ENCODE assay signal across 7 mouse cellular contexts in genomic region chr8:83973161-83974031, GRCm38 (mm10). TPM values are rescaled to one million over a fixed set of nuclear protein-coding genes. Genes with fewer than 3 reads are reported as not detected.
DNase-seq lines count a peak whose midpoint lies in the region; ATAC-seq and TF ChIP-seq lines count a peak whose summit lies in the region.

No protein-coding gene starts in this region.

- H3K4me2 ChIP-seq in lung, embryonic 14.5 days: peak overlapping the region; percentile 88
- H3K4me2 ChIP-seq in kidney, postnatal 0 days (ENCODE audit: low read length): peak overlapping the region; percentile 94
- H3K4me2 ChIP-seq in midbrain, embryonic 16.5 days (ENCODE audit: low read length): peak overlapping the region; percentile 86

- H3K36me3 ChIP-seq in lung, embryonic 14.5 days (ENCODE audit: insufficient read depth): peaks cover 20% of the 10 kb centered on the region
- no peaks in the 10 kb centered on the region for H3K36me3 ChIP-seq in kidney, postnatal 0 days (ENCODE audit: insufficient read depth, low read length)
- H3K36me3 ChIP-seq in midbrain, embryonic 16.5 days (ENCODE audit: control insufficient read depth, insufficient read depth, low read length): no peaks in the 10 kb centered on the region

- H3K27me3 ChIP-seq in lung, embryonic 14.5 days (ENCODE audit: insufficient read depth, low read length): no peaks in the 10 kb centered on the region
- no peaks in the 10 kb centered on the region for H3K27me3 ChIP-seq in kidney, postnatal 0 days (ENCODE audit: insufficient read depth, low read length)
- no peaks in the 10 kb centered on the region for H3K27me3 ChIP-seq in midbrain, embryonic 16.5 days (ENCODE audit: control insufficient read depth, insufficient read depth, low read depth, low read length)

- 2% methylated on average over 35 of the region's 37 CpGs for WGBS in lung, embryonic 14.5 days
- 10% methylated on average over 37 of the region's 37 CpGs for WGBS in bone marrow, adult 2 months
- 3% methylated on average over 37 of the region's 37 CpGs for WGBS in kidney, postnatal 0 days
- WGBS in midbrain, embryonic 16.5 days: 2% methylated on average over 37 of the region's 37 CpGs

- peak overlapping the region; percentile 60; the same call in 1 of the 2 replicates for H3K27ac ChIP-seq in lung, embryonic 14.5 days (ENCODE audit: low read depth)
- H3K27ac ChIP-seq in bone marrow, adult 2 months (ENCODE audit: control insufficient read depth, insufficient read depth, low read depth, low read length, poor library complexity): peak overlapping the region; percentile 60; the same call in 1 of the 2 replicates
- no peak overlapping the region for H3K27ac ChIP-seq in embryonic fibroblast, embryonic 13.5 days (ENCODE audit: insufficient read depth, low read length)
- peak overlapping the region; percentile 43; the same call in 1 of the 2 replicates for H3K27ac ChIP-seq in kidney, postnatal 0 days
- H3K27ac ChIP-seq in midbrain, embryonic 16.5 days (ENCODE audit: low read length): peak overlapping the region; percentile 82

- peak overlapping the region; percentile 97 for H3K4me3 ChIP-seq in lung, embryonic 14.5 days (ENCODE audit: low read depth, low read length)
- H3K4me3 ChIP-seq in bone marrow, adult 2 months (replicated peaks; ENCODE audit: control insufficient read depth, low read depth, low read length): peak overlapping the region; percentile 68
- peak overlapping the region; percentile 79 for H3K4me3 ChIP-seq in embryonic fibroblast, embryonic 13.5 days (ENCODE audit: insufficient read depth, low read length)
- H3K4me3 ChIP-seq in kidney, postnatal 0 days (replicated peaks; ENCODE audit: low read depth, low read length): peak overlapping the region; percentile 79
- H3K4me3 ChIP-seq in midbrain, embryonic 16.5 days (ENCODE audit: low read depth, low read length): peak overlapping the region; percentile 92

- DNase-seq in lung, embryonic 14.5 days: no peak
- no peak for DNase-seq in lung, postnatal 25 days (ENCODE audit: low spot score)
- DNase-seq in kidney, postnatal 0 days (ENCODE audit: low spot score): peak; percentile 15

- peak overlapping the region; percentile 84 for H3K9ac ChIP-seq in lung, embryonic 14.5 days
- peak overlapping the region; percentile 67 for H3K9ac ChIP-seq in kidney, postnatal 0 days (ENCODE audit: low read depth, low read length)
- H3K9ac ChIP-seq in midbrain, embryonic 16.5 days (ENCODE audit: low read depth, low read length): peak overlapping the region; percentile 93

- no peak; the same call in 1 of the 2 replicates for ATAC-seq in lung, embryonic 14.5 days (ENCODE audit: insufficient read depth)
- no peak for ATAC-seq in kidney, postnatal 0 days (replicated peaks; ENCODE audit: low FRiP score, low read depth)
- peak; percentile 49 for ATAC-seq in midbrain, embryonic 16.5 days
- ATAC-seq in megakaryocyte progenitor cell, adult 5-6 weeks (replicated peaks; ENCODE audit: poor library complexity): no peak

- TF ChIP-seq POLR2A in bone marrow, adult 2 months (IDR thresholded peaks at IDR 0.05; ENCODE audit: borderline replicate concordance, control insufficient read depth, low read depth, low read length): no peak
- TF ChIP-seq POLR2A in embryonic fibroblast, embryonic 13.5 days (IDR thresholded peaks at IDR 0.05; ENCODE audit: low read depth, low read length): no peak; the same call in 1 of the 2 replicates

- no peak for TF ChIP-seq CTCF in lung, embryonic 14.5 days (IDR thresholded peaks at IDR 0.05; ENCODE audit: low read depth)
- no peak for TF ChIP-seq CTCF in bone marrow, adult 2 months (IDR thresholded peaks at IDR 0.05; ENCODE audit: control insufficient read depth, insufficient read depth, low read length)
- TF ChIP-seq CTCF in embryonic fibroblast, embryonic 13.5 days (IDR thresholded peaks at IDR 0.05; ENCODE audit: borderline replicate concordance, insufficient read depth, low read length): no peak
- TF ChIP-seq CTCF in kidney, postnatal 0 days (IDR thresholded peaks at IDR 0.05; ENCODE audit: low read depth): no peak

- H3K4me1 ChIP-seq in lung, embryonic 14.5 days (ENCODE audit: insufficient read depth): peaks cover 9% of the 10 kb centered on the region; the same call in 1 of the 2 replicates
- no peaks in the 10 kb centered on the region; the same call in none of the 2 replicates for H3K4me1 ChIP-seq in bone marrow, adult 2 months (ENCODE audit: control insufficient read depth, insufficient read depth, low read length)
- H3K4me1 ChIP-seq in embryonic fibroblast, embryonic 13.5 days (ENCODE audit: control insufficient read depth, insufficient read depth, low read length): peaks cover 11% of the 10 kb centered on the region
- peaks cover 14% of the 10 kb centered on the region for H3K4me1 ChIP-seq in kidney, postnatal 0 days (replicated peaks; ENCODE audit: insufficient read depth, low read length)
- H3K4me1 ChIP-seq in midbrain, embryonic 16.5 days (ENCODE audit: control insufficient read depth, insufficient read depth, low read length): peaks cover 36% of the 10 kb centered on the region

- no peaks in the 10 kb centered on the region for H3K9me3 ChIP-seq in lung, embryonic 14.5 days (ENCODE audit: low read depth, low read length)
- no peaks in the 10 kb centered on the region for H3K9me3 ChIP-seq in kidney, postnatal 0 days (replicated peaks; ENCODE audit: low read length)
- H3K9me3 ChIP-seq in midbrain, embryonic 16.5 days (replicated peaks; ENCODE audit: control insufficient read depth, low read length, poor library complexity, severe bottlenecking): no peaks in the 10 kb centered on the region

RNA-seq across cellular contexts. Expression of gene Prkaca, which starts 0.6 kb away (rescaled TPM):
- 121 and 136 TPM in 2 replicates for polyA plus RNA-seq in lung, embryonic 14.5 days (2014; fragmentation: Nextera tagmentation; extraction: Ambion mirVana)
- 14.8 and 18.2 TPM in 2 replicates for polyA plus RNA-seq in bone marrow, adult 2 months (2011; ENCODE audit: insufficient read depth, insufficient read length, low replicate concordance, missing spikeins)
- polyA plus RNA-seq in embryonic fibroblast, embryonic 13.5 days (2011; ENCODE audit: insufficient read length, low read depth, missing spikeins): 104 and 122 TPM in 2 replicates
- polyA plus RNA-seq in kidney, postnatal 0 days (2015; fragmentation: Nextera tagmentation; extraction: Ambion mirVana): 104 and 109 TPM in 2 replicates
- polyA plus RNA-seq in midbrain, embryonic 16.5 days (2015; fragmentation: Nextera tagmentation; extraction: Ambion mirVana): 225 and 231 TPM in 2 replicates
- 23.8 and 24.8 TPM in 2 replicates for total RNA-seq in megakaryocyte progenitor cell, adult 5-6 weeks (2015)
- 22.4 and 24.0 TPM in 2 replicates for total RNA-seq in megakaryocyte progenitor cell, adult 5-6 weeks (2017)

RNA-seq across cellular contexts. Expression of gene Asf1b, which starts 18.1 kb away (rescaled TPM):
- polyA plus RNA-seq in lung, embryonic 14.5 days (2014; fragmentation: Nextera tagmentation; extraction: Ambion mirVana): 87.4 and 88.9 TPM in 2 replicates
- 48.8 and 55.7 TPM in 2 replicates for polyA plus RNA-seq in bone marrow, adult 2 months (2011; ENCODE audit: insufficient read depth, insufficient read length, low replicate concordance, missing spikeins)
- 16.6 and 17.2 TPM in 2 replicates for polyA plus RNA-seq in embryonic fibroblast, embryonic 13.5 days (2011; ENCODE audit: insufficient read length, low read depth, missing spikeins)
- 23.0 and 27.8 TPM in 2 replicates for polyA plus RNA-seq in kidney, postnatal 0 days (2015; fragmentation: Nextera tagmentation; extraction: Ambion mirVana)
- polyA plus RNA-seq in midbrain, embryonic 16.5 days (2015; fragmentation: Nextera tagmentation; extraction: Ambion mirVana): 6.1 and 6.7 TPM in 2 replicates
- total RNA-seq in megakaryocyte progenitor cell, adult 5-6 weeks (2015): 40.3 and 51.0 TPM in 2 replicates
- total RNA-seq in megakaryocyte progenitor cell, adult 5-6 weeks (2017): 32.5 and 38.1 TPM in 2 replicates

RNA-seq across cellular contexts. Expression of gene Gm10644, which starts 18.4 kb away (rescaled TPM):
- polyA plus RNA-seq in lung, embryonic 14.5 days (2014; fragmentation: Nextera tagmentation; extraction: Ambion mirVana): 0.50 and 0.64 TPM in 2 replicates
- polyA plus RNA-seq in bone marrow, adult 2 months (2011; ENCODE audit: insufficient read depth, insufficient read length, low replicate concordance, missing spikeins): not detected in 2 replicates
- polyA plus RNA-seq in embryonic fibroblast, embryonic 13.5 days (2011; ENCODE audit: insufficient read length, low read depth, missing spikeins): not detected in 2 replicates
- 0.46 and 0.47 TPM in 2 replicates for polyA plus RNA-seq in kidney, postnatal 0 days (2015; fragmentation: Nextera tagmentation; extraction: Ambion mirVana)
- polyA plus RNA-seq in midbrain, embryonic 16.5 days (2015; fragmentation: Nextera tagmentation; extraction: Ambion mirVana): 0.58 and 0.69 TPM in 2 replicates
- not detected in 2 replicates for total RNA-seq in megakaryocyte progenitor cell, adult 5-6 weeks (2015)
- 0.46 TPM in 1 of 2 replicates, not detected in the other for total RNA-seq in megakaryocyte progenitor cell, adult 5-6 weeks (2017)

RNA-seq across cellular contexts. Expression of gene Samd1, which starts 24.1 kb away (rescaled TPM):
- 16.0 and 17.3 TPM in 2 replicates for polyA plus RNA-seq in lung, embryonic 14.5 days (2014; fragmentation: Nextera tagmentation; extraction: Ambion mirVana)
- 142 and 159 TPM in 2 replicates for polyA plus RNA-seq in bone marrow, adult 2 months (2011; ENCODE audit: insufficient read depth, insufficient read length, low replicate concordance, missing spikeins)
- polyA plus RNA-seq in embryonic fibroblast, embryonic 13.5 days (2011; ENCODE audit: insufficient read length, low read depth, missing spikeins): 38.1 and 47.9 TPM in 2 replicates
- 6.7 and 7.2 TPM in 2 replicates for polyA plus RNA-seq in kidney, postnatal 0 days (2015; fragmentation: Nextera tagmentation; extraction: Ambion mirVana)
- 5.4 and 6.3 TPM in 2 replicates for polyA plus RNA-seq in midbrain, embryonic 16.5 days (2015; fragmentation: Nextera tagmentation; extraction: Ambion mirVana)
- total RNA-seq in megakaryocyte progenitor cell, adult 5-6 weeks (2015): 54.3 and 64.6 TPM in 2 replicates
- total RNA-seq in megakaryocyte progenitor cell, adult 5-6 weeks (2017): 45.7 and 57.0 TPM in 2 replicates

RNA-seq across cellular contexts. Expression of gene 1700067K01Rik, which starts 27.9 kb away (rescaled TPM):
- 1.4 and 1.5 TPM in 2 replicates for polyA plus RNA-seq in lung, embryonic 14.5 days (2014; fragmentation: Nextera tagmentation; extraction: Ambion mirVana)
- polyA plus RNA-seq in bone marrow, adult 2 months (2011; ENCODE audit: insufficient read depth, insufficient read length, low replicate concordance, missing spikeins): 3.0 TPM in 1 of 2 replicates, not detected in the other
- not detected in 2 replicates for polyA plus RNA-seq in embryonic fibroblast, embryonic 13.5 days (2011; ENCODE audit: insufficient read length, low read depth, missing spikeins)
- polyA plus RNA-seq in kidney, postnatal 0 days (2015; fragmentation: Nextera tagmentation; extraction: Ambion mirVana): 1.1 and 1.7 TPM in 2 replicates
- 1.1 and 1.3 TPM in 2 replicates for polyA plus RNA-seq in midbrain, embryonic 16.5 days (2015; fragmentation: Nextera tagmentation; extraction: Ambion mirVana)
- 0.67 TPM in 1 of 2 replicates, not detected in the other for total RNA-seq in megakaryocyte progenitor cell, adult 5-6 weeks (2015)
- total RNA-seq in megakaryocyte progenitor cell, adult 5-6 weeks (2017): 0.37 and 2.0 TPM in 2 replicates
